Mouse (Mus musculus) CH12.LX (cell line): ENCODE data around the gene Syp. TPM values are rescaled to one million over a fixed set of nuclear protein-coding genes. Genes with fewer than 3 reads are reported as not detected.
A peak's percentile ranks its signal among the peaks of the same experiment; 100 is the strongest.

Experiments used
- DNase-seq: peaks from one replicate; pipeline ENCODE4 v3.0.0-alpha.2; 2013; ENCODE audit errors: extremely low read depth
- H3K27ac ChIP-seq: 2 replicates; pipeline ENCODE4 v1.5.1; 2012; ENCODE audit warnings: low read depth, mild to moderate bottlenecking, control low read depth, moderate library complexity; ENCODE audit not compliant: insufficient read depth
- H3K27me3 ChIP-seq: replicated peaks from 2 replicates; pipeline ENCODE3; 2012; ENCODE audit warnings: inconsistent platforms
- H3K36me3 ChIP-seq, 2 experiments: replicated peaks in 1 of 2; 2 replicates each; pipeline versions ENCODE3 to v1.6.1; 2012; ENCODE audit warnings: inconsistent platforms in 1 of 2, low read length in 1 of 2, mild to moderate bottlenecking in 1 of 2, mixed read lengths in 1 of 2, moderate library complexity in 1 of 2; ENCODE audit not compliant: control insufficient read depth in 1 of 2, insufficient read depth in 1 of 2
- H3K4me1 ChIP-seq, 2 experiments: 2 replicates each; pipeline ENCODE4 v1.6.1; 2012; ENCODE audit warnings: inconsistent platforms in 1 of 2, moderate library complexity in 1 of 2; ENCODE audit not compliant: insufficient read depth in 2 of 2, control insufficient read depth in 1 of 2
- H3K4me2 ChIP-seq: 2 replicates; pipeline ENCODE4 v1.6.1; 2012; ENCODE audit warnings: low read depth, mild to moderate bottlenecking, control low read depth; ENCODE audit not compliant: poor library complexity, insufficient read depth, severe bottlenecking
- H3K4me3 ChIP-seq, 3 experiments: fragments of 150-350 bp in 1 of 3; sonication (generic) in 1 of 3; replicated peaks in 1 of 3; 2 replicates each; pipeline versions ENCODE3 to v1.5.1; 2011 to 2012; ENCODE audit warnings: low read depth in 2 of 3, low read length in 2 of 3, mild to moderate bottlenecking in 2 of 3, moderate library complexity in 2 of 3, control low read depth in 1 of 3, improper control_type of control experiment in 1 of 3, inconsistent platforms in 1 of 3, mixed read lengths in 1 of 3; ENCODE audit not compliant: poor library complexity in 1 of 3
- H3K79me2 ChIP-seq: replicated peaks from 2 replicates; pipeline ENCODE4 v1.6.1; 2012; ENCODE audit warnings: mild to moderate bottlenecking, moderate library complexity; ENCODE audit not compliant: control insufficient read depth, poor library complexity, insufficient read depth, severe bottlenecking; ENCODE audit errors: extremely low read depth
- H3K9ac ChIP-seq: 2 replicates; pipeline ENCODE4 v1.6.1; 2012; ENCODE audit warnings: low read depth, mild to moderate bottlenecking, control low read depth, moderate library complexity; ENCODE audit not compliant: insufficient read depth
- H3K9me3 ChIP-seq: replicated peaks from 2 replicates; pipeline ENCODE3; 2012; ENCODE audit warnings: low read length, inconsistent platforms, mixed read lengths
- BHLHE40 ChIP-seq: IDR thresholded peaks from 2 replicates; pipeline ENCODE4 v1.6.1; 2011; ENCODE audit warnings: mild to moderate bottlenecking, low read depth, low read length, improper control_type of control experiment
- CHD1 ChIP-seq: IDR thresholded peaks from 2 replicates; pipeline ENCODE4 v1.6.1; 2012; ENCODE audit warnings: low read depth, low read length, improper control_type of control experiment, inconsistent platforms
- CTCF ChIP-seq, 2 experiments: IDR thresholded peaks in 1 of 2; conservative IDR thresholded peaks in 1 of 2; 2 replicates each; pipeline ENCODE4 v1.5.1; 2011 to 2012; ENCODE audit warnings: low read depth in 2 of 2, low read length in 2 of 2, improper control_type of control experiment in 1 of 2, inconsistent platforms in 1 of 2, mild to moderate bottlenecking in 1 of 2, moderate library complexity in 1 of 2
- ELF1 ChIP-seq: IDR thresholded peaks from 2 replicates; pipeline ENCODE4 v1.6.1; 2014; ENCODE audit warnings: low read depth, mild to moderate bottlenecking, inconsistent platforms, low read length, improper control_type of control experiment
- ETS1 ChIP-seq: conservative IDR thresholded peaks from 2 replicates; pipeline ENCODE4 v1.6.1; 2012; ENCODE audit warnings: low read depth, mild to moderate bottlenecking, inconsistent platforms, low read length, improper control_type of control experiment, moderate library complexity
- GABPA ChIP-seq: IDR thresholded peaks from 2 replicates; pipeline ENCODE4 v1.6.1; 2012; ENCODE audit warnings: low read depth, low read length, improper control_type of control experiment, inconsistent platforms; ENCODE audit not compliant: insufficient replicate concordance
- IRF4 ChIP-seq: IDR thresholded peaks from 2 replicates; pipeline ENCODE4 v1.6.1; 2014; ENCODE audit warnings: low read depth, mild to moderate bottlenecking, inconsistent platforms, low read length, improper control_type of control experiment
- JUN ChIP-seq: IDR thresholded peaks from 2 replicates; pipeline ENCODE4 v1.6.1; 2011; ENCODE audit warnings: low read depth, mild to moderate bottlenecking, low read length, improper control_type of control experiment, moderate library complexity; ENCODE audit not compliant: insufficient read depth
- JUND ChIP-seq: conservative IDR thresholded peaks from 2 replicates; pipeline ENCODE4 v1.6.1; 2011; ENCODE audit warnings: low read depth, low read length, improper control_type of control experiment
- KAT2A ChIP-seq: IDR thresholded peaks from 2 replicates; pipeline ENCODE4 v1.6.1; 2012; ENCODE audit warnings: low read length, improper control_type of control experiment, inconsistent platforms; ENCODE audit not compliant: insufficient replicate concordance
- MAFK ChIP-seq: IDR thresholded peaks from 2 replicates; pipeline ENCODE4 v1.6.1; 2011; ENCODE audit warnings: low read length, improper control_type of control experiment; ENCODE audit not compliant: insufficient replicate concordance
- MAZ ChIP-seq: IDR thresholded peaks from 2 replicates; pipeline ENCODE4 v1.6.1; 2012; ENCODE audit warnings: low read depth, mild to moderate bottlenecking, inconsistent platforms, low read length, improper control_type of control experiment, moderate library complexity
- MEF2A ChIP-seq: IDR thresholded peaks from 2 replicates; pipeline ENCODE4 v1.6.1; 2014; ENCODE audit warnings: low read depth, mild to moderate bottlenecking, inconsistent platforms, low read length, improper control_type of control experiment, borderline replicate concordance
- MYC ChIP-seq: IDR thresholded peaks from 2 replicates; pipeline ENCODE4 v1.6.1; 2011; ENCODE audit warnings: low read depth, mild to moderate bottlenecking, improper control_type of control experiment, low read length
- NELFE ChIP-seq: IDR thresholded peaks from 2 replicates; pipeline ENCODE4 v1.6.1; 2011; ENCODE audit warnings: low read depth, low read length, improper control_type of control experiment
- PAX5 ChIP-seq: IDR thresholded peaks from 2 replicates; pipeline ENCODE4 v1.6.1; 2012; ENCODE audit warnings: low read length, inconsistent platforms, mixed read lengths
- POLR2A ChIP-seq: IDR thresholded peaks from 2 replicates; pipeline ENCODE4 v1.6.1; 2011; ENCODE audit warnings: low read depth, mild to moderate bottlenecking, improper control_type of control experiment, low read length
- POLR2AphosphoS2 ChIP-seq: IDR thresholded peaks from 2 replicates; pipeline ENCODE4 v1.6.1; 2011; ENCODE audit warnings: low read depth, low read length, improper control_type of control experiment
- SMC3 ChIP-seq: IDR thresholded peaks from 2 replicates; pipeline ENCODE4 v1.6.1; 2011; ENCODE audit warnings: low read depth, low read length, improper control_type of control experiment
- TBP ChIP-seq: conservative IDR thresholded peaks from 2 replicates; pipeline ENCODE4 v1.6.1; 2011; ENCODE audit warnings: low read depth, low read length, improper control_type of control experiment
- TCF12 ChIP-seq: IDR thresholded peaks from 2 replicates; pipeline ENCODE4 v1.6.1; 2014; ENCODE audit warnings: low read depth, mild to moderate bottlenecking, inconsistent platforms, low read length, improper control_type of control experiment
- USF1 ChIP-seq: IDR thresholded peaks from 2 replicates; pipeline ENCODE4 v1.6.1; 2014; ENCODE audit warnings: low read depth, mild to moderate bottlenecking, inconsistent platforms, low read length, improper control_type of control experiment
- ZMIZ1 ChIP-seq: IDR thresholded peaks from 2 replicates; pipeline ENCODE4 v1.6.1; 2012; ENCODE audit warnings: low read depth, mild to moderate bottlenecking, inconsistent platforms, low read length, improper control_type of control experiment
- ZNF384 ChIP-seq: IDR thresholded peaks from 2 replicates; pipeline ENCODE4 v1.6.1; 2012; ENCODE audit warnings: low read depth, low read length, improper control_type of control experiment, inconsistent platforms
- dilution Hi-C: fragments of 300-500 bp; cut with MboI; formaldehyde crosslinking; loops from 2 replicates; pipeline ENCODE4 v1.14.3; 2020; ENCODE audit warnings: low sequenced_read_pairs; ENCODE audit not compliant: extremely low pct_unique_long_range_greater_than_20kb, extremely low pct_ligation_motif_present
- in situ Hi-C: fragments of 300-500 bp; cut with MboI; formaldehyde crosslinking; loops from 3 replicates; pipeline ENCODE4 v1.14.3; 2019; ENCODE audit warnings: low sequenced_read_pairs, low pct_ligation_motif_present, low pct_unique_long_range_greater_than_20kb, mixed read lengths
- polyA plus RNA-seq: library from polyadenylated mRNA; unstranded; fragments of >175 nt; gene quantifications from 2 replicates; pipeline ENCODE4 v1.2.1, GENCODE M21; 2012; ENCODE audit warnings: low read depth; ENCODE audit not compliant: insufficient read length
- total RNA-seq, 2 experiments: library from RNA; depleted of rRNA; stranded (reverse); fragments of 300-350 nt in 1 of 2; fragments of >200 nt in 1 of 2; gene quantifications; 2 replicates each; pipeline ENCODE4 v1.2.3; 2012 to 2014

Gene Syp
- total and polyA plus RNA-seq, 3 experiments, result 0.27 to 1.2 (median 0.74) TPM

DNA sequence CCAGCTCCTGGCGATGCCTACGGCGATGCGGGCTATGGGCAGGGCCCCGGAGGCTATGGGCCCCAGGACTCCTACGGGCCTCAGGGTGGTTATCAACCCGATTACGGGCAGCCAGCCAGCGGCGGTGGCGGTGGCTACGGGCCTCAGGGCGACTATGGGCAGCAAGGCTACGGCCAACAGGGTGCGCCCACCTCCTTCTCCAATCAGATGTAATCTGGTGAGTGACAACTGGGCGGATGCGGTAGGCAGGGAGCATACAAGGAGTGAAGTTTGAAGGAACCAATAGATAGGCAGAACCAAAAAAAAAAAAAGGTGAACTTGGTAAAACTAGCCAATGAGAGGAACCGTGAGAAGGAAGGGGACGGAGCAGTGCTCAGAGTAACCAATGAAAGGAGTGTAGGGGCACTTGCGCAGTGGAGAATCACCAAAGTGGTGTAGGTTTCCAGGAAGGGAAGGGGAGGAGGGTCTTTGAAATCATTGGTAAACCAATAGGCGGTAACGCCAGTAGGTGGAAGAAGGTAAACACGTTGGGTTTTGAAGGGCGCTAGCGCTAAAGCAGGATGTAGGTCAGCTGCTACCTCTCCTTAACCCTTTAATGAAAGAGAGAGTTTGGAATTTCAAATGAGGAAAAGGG, 10.5 kb downstream of the Syp start (continued):
- no peak for TF ChIP-seq JUN
- no peak for TF ChIP-seq JUND
- peak in 1 of 2 experiments; percentile 63; a peak in 2 of 4 replicates for TF ChIP-seq CTCF (conservative IDR thresholded peaks at IDR 0.05 in 1 of 2, IDR thresholded peaks at IDR 0.05 in 1 of 2; ENCODE audit: low read depth in 2 of 2, low read length in 2 of 2)
- TF ChIP-seq MAFK, result no peak
- no peak for TF ChIP-seq GABPA
- TF ChIP-seq MYC, result peak; percentile 41; the same call in 1 of the 2 replicates
- TF ChIP-seq TBP, result peak; percentile 78; the same call in 1 of the 2 replicates
- TF ChIP-seq PAX5, result no peak
- no peak; the same call in 1 of the 2 replicates for TF ChIP-seq TCF12
- peak; percentile 100 for TF ChIP-seq ZNF384
- no peak for TF ChIP-seq POLR2AphosphoS2
- no peak for TF ChIP-seq IRF4
- TF ChIP-seq MAZ, result no peak
- TF ChIP-seq USF1, result no peak
- TF ChIP-seq KAT2A, result peak; percentile 75; the same call in 1 of the 2 replicates
- TF ChIP-seq BHLHE40, result no peak
- no peak for TF ChIP-seq CHD1
- TF ChIP-seq POLR2A, result peak; percentile 68
- TF ChIP-seq SMC3, result peak; percentile 50
- TF ChIP-seq ZMIZ1, result 0 out of 2 replicates have a peak, but pooled peaks have one; percentile 25
- TF ChIP-seq, all 38 proteins: peak for 16

DNA sequence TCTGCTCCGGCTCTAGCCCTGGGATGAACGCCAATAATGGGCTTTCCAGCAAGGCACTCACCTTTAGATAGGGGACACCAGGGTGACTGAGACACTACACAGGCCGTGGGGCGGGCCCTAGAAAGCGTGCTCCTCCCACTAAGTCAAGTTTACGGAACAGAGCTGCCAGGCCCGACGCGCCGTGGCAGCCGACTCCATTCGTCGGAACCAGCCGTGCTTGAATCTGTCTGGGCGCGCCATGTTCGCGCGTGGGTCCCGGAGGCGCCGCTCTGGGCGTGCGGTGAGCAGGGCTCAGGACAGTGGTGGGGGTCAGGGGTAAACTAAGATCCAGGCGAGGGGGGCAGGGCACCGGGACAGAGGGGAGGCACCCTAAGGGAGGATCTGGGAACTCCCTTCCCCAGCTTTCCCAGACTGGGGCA, 19.0 kb downstream of the Syp start, which contains the start of gene Prickle3:
Prickle3 (plus strand) TSS at position 40 of the 419 bp plus-strand sequence.
- no peak within 1 kb of the TSS for H3K27ac ChIP-seq
- peak within 1 kb of the TSS; percentile 59 for H3K9ac ChIP-seq
- H3K36me3 ChIP-seq, result peaks cover 11 to 15% of the 10 kb centered on the region in 2 experiments
- no peaks in the 10 kb centered on the region for H3K27me3 ChIP-seq
- DNase-seq, result peak; percentile 49
- H3K4me1 ChIP-seq, result peaks cover 3 to 20% of the 10 kb centered on the region in 2 experiments
- H3K4me3 ChIP-seq, result peak within 1 kb of the TSS; percentile 58 to 70 (median 62)
- in situ Hi-C loops, result no loop called here
- no peaks in the 10 kb centered on the region for H3K9me3 ChIP-seq
- dilution Hi-C loops, result no loop called here
- TF ChIP-seq POLR2A, result peak; percentile 66
- TF ChIP-seq MEF2A, result no peak
- no peak for TF ChIP-seq IRF4
- no peak for TF ChIP-seq CHD1
- 0 out of 2 replicates have a peak, but pooled peaks have one; percentile 52 for TF ChIP-seq NELFE
- TF ChIP-seq TBP, result no peak
- TF ChIP-seq ETS1, result no peak
- TF ChIP-seq ELF1, result peak; percentile 50; the same call in 1 of the 2 replicates
- peak within 1 kb of the TSS; percentile 67 for H3K4me2 ChIP-seq
- no peaks in the 10 kb centered on the region for H3K79me2 ChIP-seq
